Mouse (Mus musculus) frontal cortex, adult 2 months (tissue): ENCODE data around the gene Spi1. TPM values are rescaled to one million over a fixed set of nuclear protein-coding genes. Genes with fewer than 3 reads are reported as not detected.

Source experiments
- DNase-seq, 2 experiments: peaks; one replicate each; pipeline ENCODE4 v3.0.0; 2022; ENCODE audit warnings: low spot score in 1 of 2; ENCODE audit errors: extremely low spot score in 1 of 2
- polyA plus RNA-seq: library from polyadenylated mRNA; depleted of rRNA; stranded (reverse); fragments of >200 nt; gene quantifications from 2 replicates; pipeline ENCODE4 v1.2.3, GENCODE M21; 2012

Gene Spi1
- polyA plus RNA-seq, 1 experiment = 12.0 TPM

GRCm38 (mm10) chr2:91065544-91065943 is 16.6 kb upstream of the Spi1 start:
- DNase-seq = peak in 1 of 2 experiments; percentile 63

- DNase-seq = no peak
Measured at GRCm38 (mm10) chr2:91066455-91066854, 15.7 kb upstream of the Spi1 start.

GRCm38 (mm10) chr2:91068162-91068871 is 13.9 kb upstream of the Spi1 start:
- no peak for DNase-seq

GRCm38 (mm10) chr2:91068872-91069165 is 13.4 kb upstream of the Spi1 start:
- no peak for DNase-seq

GRCm38 (mm10) chr2:91069306-91070000 is 12.7 kb upstream of the Spi1 start:
- no peak for DNase-seq

GRCm38 (mm10) chr2:91070076-91070800 is 12.0 kb upstream of the Spi1 start, which contains the start of gene Slc39a13:
Gene Slc39a13 (minus strand): TSS chr2:91070417.
- DNase-seq = peak; percentile 94 to 98

- no peak for DNase-seq
Measured at GRCm38 (mm10) chr2:91071059-91071458, 11.1 kb upstream of the Spi1 start.

GRCm38 (mm10) chr2:91072092-91072491 is 10.1 kb upstream of the Spi1 start:
- no peak for DNase-seq

GRCm38 (mm10) chr2:91077957-91078313 is 4.3 kb upstream of the Spi1 start:
- DNase-seq = no peak

- no peak for DNase-seq
Measured at GRCm38 (mm10) chr2:91078314-91079025, 3.7 kb upstream of the Spi1 start.

GRCm38 (mm10) chr2:91079026-91079384 is 3.2 kb upstream of the Spi1 start:
- DNase-seq = no peak

- DNase-seq = no peak
Measured at GRCm38 (mm10) chr2:91080784-91081513, 1.2 kb upstream of the Spi1 start.

GRCm38 (mm10) chr2:91082844-91083243 is 654 bp downstream of the Spi1 start:
- DNase-seq = no peak

- no peak for DNase-seq
Measured at GRCm38 (mm10) chr2:91083366-91083940, 1.3 kb downstream of the Spi1 start.

GRCm38 (mm10) chr2:91084179-91084820 is 2.1 kb downstream of the Spi1 start:
- no peak for DNase-seq

- no peak for DNase-seq
Measured at GRCm38 (mm10) chr2:91085494-91086391, 3.6 kb downstream of the Spi1 start.

- no peak for DNase-seq
Measured at GRCm38 (mm10) chr2:91086392-91087237, 4.4 kb downstream of the Spi1 start.

GRCm38 (mm10) chr2:91087453-91087852 is 5.3 kb downstream of the Spi1 start:
- no peak for DNase-seq
